Mouse (Mus musculus) heart, adult 2 months (tissue): ENCODE measurements around the gene Ell.

ENCODE experiments used
- CTCF ChIP-seq: fragments of 200-600 bp; IDR thresholded peaks from 2 replicates; pipeline ENCODE4 v1.8.1; 2022; ENCODE audit warnings: antibody characterized with exemption, mild to moderate bottlenecking, moderate library complexity
- EP300 ChIP-seq: fragments of 200-500 bp; IDR thresholded peaks from 2 replicates; pipeline ENCODE4 v1.6.1; 2011; ENCODE audit warnings: low read depth, low read length, control low read depth; ENCODE audit not compliant: insufficient read depth
- POLR2A ChIP-seq: fragments of 200-500 bp; IDR thresholded peaks from 2 replicates; pipeline ENCODE4 v1.6.1; 2011; ENCODE audit warnings: mild to moderate bottlenecking, low read depth, low read length, control low read depth; ENCODE audit not compliant: insufficient read depth

GRCm38 (mm10) chr8:70495771-70496062 is 43.5 kb upstream of the Ell start:
- TF ChIP-seq CTCF (no peak), POLR2A (no peak), EP300 (no peak)
